Mouse (Mus musculus) left cerebral cortex, adult 2 months (tissue): Measurements from ENCODE around the gene Tial1. TPM values are rescaled to one million over a fixed set of nuclear protein-coding genes. Genes with fewer than 3 reads are reported as not detected.

Source experiments
- DNase-seq, 2 experiments: peaks; one replicate each; pipeline ENCODE4 v3.0.0; 2021 to 2022; ENCODE audit warnings: low spot score in 2 of 2, mixed read lengths in 1 of 2; ENCODE audit errors: extremely low spot score in 1 of 2
- H3K27ac ChIP-seq: fragments of 200-600 bp; 2 replicates; pipeline ENCODE4 v1.8.1; 2022
- H3K4me3 ChIP-seq: fragments of 200-600 bp; 2 replicates; pipeline ENCODE4 v1.8.1; 2022
- CTCF ChIP-seq: fragments of 200-600 bp; IDR thresholded peaks from 2 replicates; pipeline ENCODE4 v1.8.1; 2022; ENCODE audit warnings: antibody characterized with exemption, mild to moderate bottlenecking, moderate library complexity
- intact Hi-C: fragments of 180-260 bp; cut with DNase I; formaldehyde crosslinking; loops from one replicate; pipeline ENCODE4 v1.15.1; 2025
- microRNA-seq, 2 experiments: library from miRNA; unstranded; fragments of <30 nt; microRNA quantifications; one replicate each; pipeline ENCODE4 v1.2.0; 2021
- total RNA-seq, 2 experiments: library from RNA; stranded (reverse); gene quantifications; 2 replicates each; pipeline ENCODE4 v1.2.3; 2021

The Tial1 gene
- total RNA-seq, 2 experiments from 2014 or later = 106 to 109 TPM

DNA sequence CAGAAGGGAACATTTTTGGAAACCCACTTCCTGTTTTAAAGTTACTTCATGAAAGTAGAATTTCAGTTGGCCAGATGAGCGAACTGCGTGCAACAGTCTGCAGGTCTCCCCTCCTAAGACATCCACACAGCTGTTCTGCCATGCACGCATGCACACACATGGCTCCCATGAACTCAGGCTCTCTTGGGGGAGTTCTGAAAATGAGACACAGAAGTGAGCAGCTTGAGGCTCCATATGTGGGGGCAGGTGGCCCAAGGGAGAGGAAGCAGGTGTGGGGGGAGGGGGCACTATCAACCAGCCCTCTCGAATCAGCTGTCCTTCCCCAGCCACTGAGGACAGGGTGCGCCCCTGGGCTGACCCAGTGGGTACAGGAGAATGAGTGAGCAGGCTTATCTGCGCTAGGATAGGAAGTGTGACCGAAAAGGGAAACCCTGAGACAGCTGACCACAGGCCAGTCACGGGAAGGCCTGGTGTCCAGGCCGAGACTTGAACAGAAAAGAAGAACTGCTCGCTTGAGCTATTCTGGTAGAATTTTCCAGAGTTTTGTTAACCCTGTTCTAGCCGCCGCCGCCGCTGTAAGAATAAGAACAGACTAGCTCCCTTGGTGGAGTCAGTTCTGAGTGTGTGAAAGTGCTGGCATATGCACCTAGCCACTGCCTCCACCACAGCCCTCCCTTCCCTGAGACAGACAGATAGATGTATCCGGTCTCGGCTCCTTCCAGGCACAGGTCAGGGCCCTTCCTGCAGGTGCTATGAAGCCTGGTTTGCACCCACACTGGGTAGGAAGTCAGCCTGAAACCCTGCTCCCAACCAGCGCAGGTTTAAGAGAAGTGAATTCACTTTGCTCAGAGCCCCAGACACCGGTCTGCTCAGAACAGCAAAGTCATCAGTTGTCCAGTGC lies 69.2 kb downstream of the Tial1 start:
- TF ChIP-seq CTCF = no peak
- intact Hi-C loops = no loop called here
- H3K27ac ChIP-seq = no peak overlapping the region
- H3K4me3 ChIP-seq = no peak overlapping the region
- peak in 1 of 2 experiments; percentile 22 for DNase-seq

DNA sequence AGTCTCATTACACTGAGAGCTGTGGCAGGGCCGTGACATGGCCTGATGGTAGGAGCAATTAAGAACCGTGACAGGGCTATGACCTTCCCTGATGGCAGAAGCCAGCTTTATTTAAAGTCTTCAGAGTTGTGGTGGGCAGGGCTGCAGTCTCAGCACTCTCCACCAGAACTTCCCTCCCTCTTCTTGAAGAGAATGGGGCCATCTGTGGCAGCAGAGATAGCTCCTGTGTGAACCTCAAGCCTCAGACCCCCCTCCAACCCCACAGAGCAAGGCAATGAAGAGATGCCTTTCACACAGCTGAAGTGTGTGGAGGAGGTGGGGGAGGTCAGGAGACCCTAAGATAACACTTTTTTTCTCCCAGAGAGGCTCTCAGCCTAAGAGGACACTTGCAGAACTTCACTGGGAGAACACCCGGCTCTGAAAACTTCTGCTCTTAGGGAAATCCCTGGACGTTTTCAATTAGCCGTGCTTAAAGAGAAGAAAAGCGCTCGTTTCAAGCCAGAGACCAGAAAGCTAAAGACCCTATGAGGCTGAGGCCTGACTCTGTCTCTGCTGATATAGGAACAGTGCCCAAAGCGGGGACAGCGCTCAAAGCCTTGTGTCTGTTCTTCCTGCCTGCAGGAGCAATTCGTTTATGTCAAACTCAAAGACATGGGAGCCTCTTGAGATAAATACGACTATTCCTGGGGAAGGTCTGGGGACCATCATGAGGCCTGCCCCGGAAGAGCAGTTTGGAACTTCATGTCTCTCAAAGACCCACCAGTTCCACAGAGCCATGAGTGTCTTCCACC lies 70.1 kb downstream of the Tial1 start:
- Histone ChIP-seq H3K27ac (no peak overlapping the region), H3K4me3 (no peak overlapping the region)
- no peak for DNase-seq
- intact Hi-C loops = no loop called here
- no peak for TF ChIP-seq CTCF

Small RNAs within 50 kb of the gene (microRNA-seq; reads per million reads assigned to microRNA genes)
- gene Gm24365 = 0 reads per million in 2 experiments

Other genes with a start within 250 kb of the Tial1 start
- gene Armc5, start 224.4 kb downstream of the Tial1 start, total RNA-seq = 10 to 100 TPM; 12.3 to 13.6 TPM
- 1 to 10 TPM; 3.3 to 4.2 TPM for gene 9130023H24Rik, start 223.7 kb downstream of the Tial1 start, total RNA-seq
- gene Tgfb1i1, start 214.9 kb downstream of the Tial1 start, total RNA-seq = 10 to 100 TPM; 18.9 to 22.2 TPM
- gene Slc5a2, start 196.1 kb downstream of the Tial1 start, total RNA-seq = not detected
- 10 to 100 TPM; 27.5 to 27.7 TPM for gene BC017158, start 163.5 kb downstream of the Tial1 start, total RNA-seq
- 10 to 100 TPM; 46.0 to 47.0 TPM for gene Rgs10, start 43.0 kb downstream of the Tial1 start, total RNA-seq
- 1 to 10 TPM; 7.8 to 8.0 TPM for gene Bag3, start 61.9 kb upstream of the Tial1 start, total RNA-seq
- 10 to 100 TPM; 89.8 to 98.9 TPM for gene Inpp5f, start 149.6 kb upstream of the Tial1 start, total RNA-seq